Mouse (Mus musculus) spleen, postnatal 10 days (tissue): Measurements from ENCODE around the gene Riok1.
A peak's percentile ranks its signal among the peaks of the same experiment; 100 is the strongest.

ENCODE experiments used
- DNase-seq, 2 experiments: peaks; one replicate each; pipeline ENCODE4 v3.0.0; 2021 to 2022; ENCODE audit warnings: low spot score in 2 of 2

Gene Riok1

GRCm38 (mm10) chr13:38036343-38037043, at the start of gene Riok1:
Gene Riok1 (plus strand): TSS chr13:38036995.
- peak; percentile 19 to 49 for DNase-seq

DNA sequence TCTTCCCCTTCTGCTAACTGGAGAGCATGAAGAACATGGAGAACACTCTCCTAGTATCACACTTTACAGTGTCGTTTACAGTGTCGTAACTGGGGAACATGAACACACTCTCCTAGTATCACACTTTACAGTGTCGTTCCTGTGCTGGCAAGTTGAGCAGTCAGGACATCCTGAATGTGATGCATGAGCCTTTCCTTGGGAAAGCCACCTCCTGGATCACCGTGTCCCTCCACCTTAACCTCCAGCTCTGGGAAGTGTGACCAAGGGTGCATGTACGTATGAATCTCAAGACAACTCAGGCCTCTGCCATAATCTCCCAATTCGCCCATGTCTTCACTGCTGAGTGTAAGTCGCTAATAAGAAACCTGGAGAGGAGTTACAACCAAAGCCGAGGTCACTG, 47.1 kb upstream of the Riok1 start:
- DNase-seq, result peak in 1 of 2 experiments; percentile 3

DNA sequence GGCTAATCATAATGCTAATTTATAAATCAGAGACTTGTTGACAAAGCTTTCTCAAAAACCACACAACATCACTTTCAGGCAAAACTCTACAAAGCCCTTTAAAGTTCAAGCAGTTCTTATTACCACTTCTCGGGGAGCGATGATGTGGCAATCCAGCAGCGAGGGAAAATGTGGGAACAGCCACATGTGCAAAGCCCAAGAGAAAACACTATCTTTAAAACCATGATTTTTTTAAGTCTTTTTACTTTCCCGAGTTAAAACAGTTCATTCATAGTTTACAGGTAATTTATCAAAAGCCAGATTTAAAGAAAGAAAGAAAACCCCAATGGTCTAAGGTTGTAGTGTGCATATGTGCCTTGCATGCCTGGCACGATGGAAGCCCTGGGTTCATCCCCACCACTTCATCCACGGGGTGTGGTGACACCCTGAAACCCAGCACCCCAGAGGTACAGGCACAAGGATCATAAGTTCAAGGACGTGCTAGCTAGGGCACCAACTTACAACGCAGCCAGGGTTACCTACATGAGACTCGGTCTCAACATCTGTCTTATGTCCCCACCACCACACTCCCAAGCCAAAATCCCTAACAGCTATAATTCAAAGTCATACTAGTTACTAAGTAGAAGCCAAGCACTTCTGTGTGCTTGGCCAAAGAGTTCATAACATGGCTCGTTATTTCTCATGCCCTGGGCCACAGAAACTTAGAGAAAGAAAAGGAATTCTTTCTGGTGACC, 44.0 kb upstream of the Riok1 start:
- DNase-seq, result no peak

- peak in 1 of 2 experiments; percentile 43 for DNase-seq
Observed at GRCm38 (mm10) chr13:37993376-37993703, 43.5 kb upstream of the Riok1 start.

- DNase-seq, result peak; percentile 94 to 99
Observed at GRCm38 (mm10) chr13:37993704-37994404, 42.9 kb upstream of the Riok1 start, which contains the start of gene Ssr1. Gene Ssr1 (minus strand): TSS chr13:37994217.

DNA sequence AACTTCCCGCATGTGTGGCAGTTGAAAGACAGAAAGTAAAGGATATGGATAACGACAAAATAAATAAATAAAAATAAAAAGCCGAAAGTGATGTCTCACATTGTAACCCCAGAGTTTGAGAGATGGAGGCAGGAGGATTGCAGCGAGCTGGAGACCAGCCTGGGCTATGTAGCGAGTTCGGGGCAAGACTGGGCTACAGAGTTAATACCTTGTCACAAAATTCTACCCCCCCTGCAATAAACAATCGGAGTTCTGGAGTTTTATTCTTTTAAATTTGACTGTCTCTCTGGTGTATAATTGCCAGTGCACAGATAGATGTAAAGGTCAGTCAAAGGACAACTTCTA, 42.4 kb upstream of the Riok1 start:
- DNase-seq, result no peak

GRCm38 (mm10) chr13:37999713-38000112, 37.1 kb upstream of the Riok1 start:
- DNase-seq, result no peak

DNA sequence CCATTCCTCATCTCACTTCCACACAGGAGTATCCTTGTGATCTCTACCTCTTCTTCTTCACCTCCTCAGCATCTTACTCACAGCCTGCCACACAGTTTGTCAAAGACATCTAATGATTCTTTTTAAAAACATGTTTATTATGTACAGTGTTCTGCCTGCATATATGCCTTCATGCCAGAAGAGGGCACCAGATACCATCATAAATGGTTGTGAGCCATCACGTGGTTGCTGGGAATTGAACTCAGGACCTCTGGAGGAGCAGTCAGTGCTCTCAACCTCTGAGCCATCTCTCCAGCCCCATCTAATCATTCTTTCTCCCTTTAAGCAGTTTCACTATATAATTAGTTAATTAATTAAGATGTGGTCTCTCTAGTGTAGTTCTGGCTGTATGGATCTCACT, 34.3 kb upstream of the Riok1 start:
- no peak for DNase-seq

- DNase-seq, result no peak
Observed at GRCm38 (mm10) chr13:38007972-38008371, 28.8 kb upstream of the Riok1 start.

DNA sequence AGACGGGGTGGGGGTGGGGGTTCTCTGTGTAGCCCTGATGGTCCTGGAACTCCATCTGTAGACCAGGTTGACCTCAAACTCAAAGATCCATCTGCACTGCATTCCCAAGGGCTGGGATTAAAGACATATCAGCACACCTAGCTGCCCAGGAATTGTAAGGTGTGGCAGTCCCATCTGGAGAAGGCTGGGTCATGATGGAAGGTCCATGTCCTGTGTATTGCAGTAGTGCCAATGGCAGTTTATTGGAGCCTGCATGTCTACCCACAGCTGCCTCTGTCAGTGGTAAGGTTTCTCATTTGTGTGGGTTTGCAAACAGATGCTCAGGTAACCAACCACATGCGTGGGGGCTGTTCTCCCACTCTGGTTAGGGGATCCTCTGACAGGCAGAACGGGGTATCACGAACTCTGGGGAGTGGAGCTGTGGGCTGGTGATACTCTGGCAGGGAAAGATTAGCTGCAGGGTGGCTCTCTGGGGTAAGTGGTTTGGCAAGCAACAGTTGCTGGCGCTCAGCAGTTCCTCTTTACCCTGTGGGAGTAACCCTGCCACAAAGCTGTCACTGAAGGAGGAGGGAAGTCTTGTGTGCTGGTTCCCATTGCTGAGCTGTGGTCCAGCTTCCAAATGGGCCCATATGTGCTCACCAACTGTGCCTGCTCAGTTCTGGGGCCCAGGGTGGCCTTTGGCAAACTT, 26.9 kb upstream of the Riok1 start:
- peak; percentile 44 to 57 for DNase-seq

DNA sequence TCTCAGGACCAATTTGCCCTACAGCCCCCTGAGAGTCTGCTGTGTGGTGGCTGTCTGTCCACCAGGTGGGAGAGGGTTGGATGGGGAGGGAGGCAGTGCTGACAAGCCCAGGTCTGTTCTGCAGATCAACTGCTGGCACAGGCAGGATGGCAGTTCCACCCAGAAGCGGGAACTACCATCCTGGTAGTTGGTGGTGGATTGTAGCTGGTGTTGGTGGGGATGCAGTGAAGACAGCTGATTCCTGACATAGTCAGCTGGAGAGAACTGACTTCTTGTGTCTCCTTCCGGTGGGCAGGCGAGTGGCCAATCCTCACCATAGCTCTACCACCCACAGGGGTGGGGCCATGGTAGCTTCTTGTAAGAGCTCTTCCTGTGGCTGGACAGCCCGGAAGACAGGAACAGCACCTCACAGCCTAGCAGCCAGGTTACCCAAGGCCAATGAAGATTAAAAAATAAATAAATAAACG, 26.3 kb upstream of the Riok1 start:
- DNase-seq, result peak; percentile 34 to 55

DNA sequence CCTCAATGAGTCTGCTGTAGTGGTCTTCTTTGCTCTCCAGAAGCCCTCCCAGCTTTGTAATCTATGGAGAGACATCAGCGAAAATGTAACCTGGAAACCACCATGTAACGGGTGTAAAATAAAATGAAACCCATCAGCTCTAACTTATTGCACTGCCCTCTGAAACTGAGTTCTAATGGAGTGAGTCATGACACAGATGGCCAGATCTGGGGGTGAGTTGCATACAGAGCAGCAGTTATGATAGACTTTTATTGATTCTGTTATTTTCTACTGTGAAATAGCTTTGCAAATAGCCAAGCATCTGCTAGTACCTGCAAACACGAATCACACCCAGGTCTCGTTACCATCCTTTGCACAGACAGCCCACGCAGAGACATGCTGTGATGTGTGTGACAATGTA, 24.4 kb upstream of the Riok1 start:
- no peak for DNase-seq

GRCm38 (mm10) chr13:38015591-38015990, 21.2 kb upstream of the Riok1 start:
- DNase-seq, result no peak

GRCm38 (mm10) chr13:38018791-38019190, 18.0 kb upstream of the Riok1 start:
- DNase-seq, result no peak

- peak in 1 of 2 experiments; percentile 44 for DNase-seq
Observed at GRCm38 (mm10) chr13:38025874-38026273, 10.9 kb upstream of the Riok1 start.

DNA sequence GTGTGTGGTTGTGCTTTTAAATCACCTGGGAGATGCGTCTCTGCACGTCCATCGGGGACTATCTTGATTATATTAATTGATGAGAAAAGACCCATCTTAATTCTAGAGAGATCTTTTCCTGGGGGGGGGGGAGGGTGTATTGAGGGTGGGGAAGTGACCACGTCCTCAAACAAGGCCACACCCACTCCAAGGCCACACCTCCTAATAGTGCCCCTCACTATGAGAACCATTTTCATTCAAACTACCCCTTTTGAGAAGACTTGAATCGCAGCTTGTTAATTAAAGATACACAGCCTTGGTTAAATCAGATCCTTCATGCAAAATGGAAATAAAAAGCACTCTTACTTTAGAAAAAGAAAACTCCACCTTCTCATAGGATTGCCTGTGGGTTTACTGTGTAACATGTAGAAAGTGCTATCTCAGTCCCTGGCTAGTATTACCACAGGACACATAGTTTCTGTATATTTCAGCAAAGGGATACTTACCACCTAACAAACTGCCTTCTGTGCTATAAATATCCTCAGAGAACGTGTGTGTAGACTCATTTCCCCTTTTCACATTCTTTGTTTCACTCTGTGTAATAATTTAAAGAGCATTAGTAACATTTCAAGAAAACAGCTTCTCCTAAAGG, 9.1 kb upstream of the Riok1 start:
- no peak for DNase-seq

- no peak for DNase-seq
Observed at GRCm38 (mm10) chr13:38028407-38028806, 8.4 kb upstream of the Riok1 start.

GRCm38 (mm10) chr13:38037044-38037687, 371 bp downstream of the Riok1 start, which contains the start of gene Cage1:
Gene Cage1 (minus strand): TSS chr13:38037069.
- DNase-seq, result peak; percentile 95 to 97

GRCm38 (mm10) chr13:38037811-38038210, 1.0 kb downstream of the Riok1 start:
- no peak for DNase-seq

- DNase-seq, result no peak
Observed at GRCm38 (mm10) chr13:38049888-38050287, 13.1 kb downstream of the Riok1 start.

GRCm38 (mm10) chr13:38062678-38063077, 25.9 kb downstream of the Riok1 start:
- DNase-seq, result no peak
